Mouse (Mus musculus) kidney, postnatal 4 days (tissue): ENCODE data around the gene Zfp423.
"Not testable (repeated sequence)": the region's sequence is repeated elsewhere in the genome, so short reads cannot be mapped to it uniquely, and the experiment has no call there.

Experiments
- DNase-seq, 2 experiments: peaks; one replicate each; pipeline ENCODE4 v3.0.0; 2021; ENCODE audit warnings: mixed read lengths in 2 of 2

Gene Zfp423

DNA sequence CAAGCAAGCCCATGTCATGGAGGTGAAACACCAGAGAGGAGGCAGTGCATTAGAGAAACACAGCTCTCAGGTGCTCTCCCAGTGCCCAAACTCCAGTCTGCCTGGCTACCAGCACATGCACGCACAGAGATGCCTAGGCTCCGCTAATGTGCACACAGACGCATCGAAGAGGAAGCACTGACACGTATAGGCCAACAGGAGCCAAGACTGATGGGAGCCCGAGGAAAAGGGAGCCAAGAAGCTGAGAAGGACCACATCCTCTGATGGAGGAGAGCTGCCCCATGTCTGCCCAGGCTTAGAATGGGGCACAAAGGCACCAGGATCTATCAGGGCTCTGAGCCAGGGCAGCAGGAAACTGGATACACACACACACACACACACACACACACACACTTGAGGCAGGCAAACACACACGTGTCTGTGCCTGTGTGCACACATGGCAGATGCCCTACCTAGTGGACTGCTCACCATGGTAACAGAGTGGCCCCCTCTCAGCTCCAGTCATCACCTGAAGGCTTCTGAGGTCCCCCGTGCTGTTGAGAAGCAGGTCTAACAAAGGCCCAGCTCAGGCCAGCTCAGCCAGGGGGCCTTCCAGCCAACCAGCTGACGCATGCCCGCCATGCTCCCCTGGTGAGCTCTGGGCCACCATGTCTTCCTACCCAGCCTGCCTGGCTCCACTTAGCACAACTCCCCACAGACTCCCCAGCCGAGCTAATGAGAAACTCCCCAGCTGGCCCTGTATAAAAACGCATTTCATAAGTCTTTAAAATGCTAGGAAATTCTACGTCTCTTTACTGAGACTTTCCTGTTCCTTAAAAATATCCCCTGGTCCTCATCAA lies 64.0 kb downstream of the Zfp423 start:
- no peak for DNase-seq

DNA sequence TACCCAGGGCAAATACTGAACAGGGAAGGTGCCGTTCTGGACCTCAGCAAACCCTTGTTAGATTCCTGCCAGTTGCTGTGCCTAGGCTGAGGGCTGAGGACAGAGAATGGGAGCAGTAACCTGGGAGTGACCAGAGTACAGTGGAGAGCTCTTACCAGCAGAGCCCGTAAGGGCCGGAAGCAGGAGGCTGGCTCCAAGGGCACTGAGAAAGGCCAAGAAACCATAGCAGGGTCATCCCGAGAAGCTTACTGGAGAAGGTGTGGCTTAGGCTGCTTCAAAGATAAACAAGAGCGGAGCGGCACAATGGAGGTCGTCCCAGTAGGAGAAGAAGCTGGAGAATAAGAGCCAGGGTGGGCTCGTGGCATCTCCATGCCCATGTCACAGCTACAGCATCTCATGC lies 65.1 kb downstream of the Zfp423 start:
- DNase-seq, result no peak

DNA sequence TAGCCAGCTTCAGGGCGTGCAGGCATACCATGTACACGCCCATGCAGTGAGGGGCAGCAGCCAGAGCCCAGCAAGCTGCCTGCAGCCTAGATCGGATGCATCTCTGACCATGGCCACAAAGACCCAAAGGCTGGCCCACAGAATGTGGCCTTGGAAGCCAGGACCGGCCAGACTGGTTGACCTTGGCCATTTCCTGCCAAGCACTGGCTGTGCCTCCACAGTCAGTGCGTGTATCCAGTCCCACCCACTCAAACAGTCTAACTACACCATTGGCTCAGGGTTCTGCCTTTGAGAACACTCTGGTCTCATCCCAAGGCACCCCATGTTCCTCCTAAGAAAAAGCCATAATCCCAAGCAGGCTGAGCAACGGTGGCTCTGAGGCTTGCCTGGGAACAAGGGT lies 65.8 kb downstream of the Zfp423 start:
- DNase-seq, result peak in 1 of 2 experiments; percentile 30

DNA sequence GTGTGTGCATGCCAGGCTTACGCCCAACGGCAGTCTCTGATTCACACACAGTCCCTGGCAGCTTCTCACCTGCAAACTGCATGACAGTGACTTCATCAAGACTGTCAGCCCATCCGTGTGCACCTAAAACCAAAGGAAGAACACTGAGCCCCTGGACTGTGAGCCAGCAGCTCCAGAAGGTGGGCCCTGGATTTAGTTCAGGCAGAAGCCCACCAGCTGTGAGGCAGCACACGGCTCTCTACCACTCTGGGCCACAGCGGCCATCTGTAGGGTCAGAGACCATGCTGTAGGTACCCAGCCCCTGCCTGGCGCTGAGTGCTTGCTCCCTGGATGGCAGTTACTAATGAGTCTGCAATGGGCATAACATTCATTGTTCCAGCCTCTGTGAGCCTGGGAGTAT lies 66.5 kb downstream of the Zfp423 start:
- no peak for DNase-seq

DNA sequence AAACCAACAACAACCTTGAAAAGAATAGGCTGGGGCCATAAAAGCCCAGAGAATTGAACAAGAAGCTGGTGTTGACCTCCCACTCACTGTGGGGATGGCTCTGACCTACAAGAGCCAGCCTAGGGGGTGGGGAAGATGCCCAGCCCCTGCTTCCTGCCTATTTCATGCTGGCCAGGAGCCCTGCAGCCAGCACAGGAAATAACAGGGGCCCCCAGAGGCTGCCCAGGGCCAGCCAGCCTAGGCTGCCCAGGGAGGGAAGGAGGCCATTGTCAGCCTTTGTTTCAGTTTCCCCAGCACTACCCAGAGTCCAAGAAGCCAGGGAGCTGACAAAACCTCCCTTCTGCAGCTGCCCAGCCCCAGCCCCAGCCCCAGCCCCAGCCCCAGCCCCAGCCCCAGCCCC lies 67.5 kb downstream of the Zfp423 start:
- peak; percentile 33 to 42 for DNase-seq

DNA sequence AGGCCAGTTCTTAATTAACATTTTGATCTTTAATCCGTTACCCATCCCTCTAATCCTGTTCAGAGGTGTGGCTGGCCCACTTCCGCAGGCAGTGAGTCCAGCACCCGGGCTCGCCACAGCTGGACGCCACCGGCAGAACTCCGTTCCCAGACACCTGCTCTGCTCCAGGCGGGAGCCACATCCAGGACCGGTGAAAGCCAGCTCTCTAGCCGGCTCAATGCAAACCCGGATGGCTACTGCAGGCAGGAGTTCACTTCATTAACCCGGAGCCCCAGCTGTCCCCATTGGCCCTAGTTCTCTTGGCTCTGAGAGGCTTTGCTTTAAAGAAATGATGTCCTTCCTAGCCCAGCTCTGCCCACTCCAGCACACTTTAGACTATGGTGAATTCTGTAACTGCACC lies 71.4 kb downstream of the Zfp423 start:
- DNase-seq, result no peak

DNA sequence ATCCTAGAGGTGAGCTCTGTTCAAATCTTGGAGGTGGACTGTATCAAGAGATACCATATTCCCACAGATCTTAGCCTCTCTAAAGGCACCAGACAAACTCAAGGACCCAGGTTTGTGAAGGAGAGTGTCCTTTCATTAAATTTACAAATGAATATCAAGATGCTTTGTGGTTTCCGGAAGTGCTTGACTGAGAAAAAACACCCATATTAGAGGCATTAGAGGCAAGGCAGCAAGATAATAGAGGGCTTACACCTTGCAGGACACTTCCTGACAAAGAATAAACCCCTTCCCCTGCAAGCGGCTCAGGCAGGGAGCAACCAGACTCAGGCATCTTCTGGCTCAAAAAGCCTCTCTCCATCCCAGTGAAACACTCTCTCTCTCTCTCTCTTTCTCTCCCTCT lies 78.3 kb downstream of the Zfp423 start:
- no peak for DNase-seq

DNA sequence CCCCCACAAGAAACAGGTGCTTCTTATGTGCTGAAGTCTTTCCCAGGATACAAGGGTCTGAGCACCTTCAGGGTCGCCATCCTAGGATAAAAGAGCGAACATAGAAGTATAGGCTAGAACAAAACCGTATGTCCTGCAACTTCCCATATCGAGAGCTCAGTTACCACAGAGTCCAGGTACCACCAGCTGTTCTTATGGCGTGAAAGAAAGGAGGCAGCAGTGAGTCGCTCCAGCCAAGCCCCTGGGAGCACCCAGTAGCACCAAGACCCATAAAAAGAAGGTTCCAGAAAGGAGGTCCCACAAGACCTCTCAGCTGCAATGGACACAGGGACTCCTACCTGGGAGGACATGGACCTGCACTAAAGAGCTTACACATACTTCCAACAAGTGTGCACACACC lies 83.5 kb downstream of the Zfp423 start:
- no peak for DNase-seq

DNA sequence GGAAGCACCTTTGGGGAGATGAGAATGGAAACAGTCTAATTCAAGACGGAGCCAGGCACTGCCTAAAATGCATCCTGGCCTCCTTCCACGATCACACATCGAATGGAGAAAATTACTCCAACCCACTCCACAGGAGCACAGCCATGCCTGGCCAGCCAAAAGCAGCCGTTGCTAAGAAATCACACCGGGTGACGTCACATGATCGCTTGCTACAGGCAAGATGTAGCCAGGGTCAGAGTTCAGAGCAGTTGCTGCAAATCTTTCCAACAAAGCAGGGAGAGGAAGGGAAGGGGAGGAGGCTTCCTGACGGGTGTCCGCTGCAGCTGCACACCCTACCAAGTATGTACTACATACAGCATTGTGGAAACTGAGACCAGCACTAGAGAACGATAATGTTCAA lies 83.9 kb downstream of the Zfp423 start:
- DNase-seq, result peak; percentile 64 to 72

DNA sequence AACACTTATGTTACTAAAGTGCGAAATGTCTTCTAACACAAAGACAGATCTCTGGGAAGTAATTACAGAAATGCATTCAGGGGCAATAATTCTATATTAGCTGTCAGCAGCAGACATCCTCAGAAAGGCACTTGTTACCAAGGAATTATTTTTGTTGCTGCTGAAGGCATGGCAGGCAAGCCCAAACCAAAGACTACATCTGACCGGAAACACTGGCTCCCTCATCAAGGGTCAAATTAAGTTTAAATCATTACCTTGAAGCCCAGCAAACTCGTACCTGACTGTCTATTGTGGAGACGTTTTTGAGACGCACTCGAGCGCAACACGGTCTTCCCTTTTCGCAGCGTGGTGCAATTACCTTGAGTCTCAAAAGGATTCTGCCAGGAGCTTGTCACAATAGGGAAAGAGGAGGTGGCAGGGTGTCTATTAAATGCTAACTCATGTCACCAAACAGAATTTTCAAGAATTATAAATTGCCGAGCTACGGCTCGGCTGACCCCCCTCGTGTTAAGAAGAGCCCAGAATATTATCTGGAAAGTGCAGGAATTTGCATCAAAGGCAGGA lies 86.3 kb downstream of the Zfp423 start:
- DNase-seq, result no peak

DNA sequence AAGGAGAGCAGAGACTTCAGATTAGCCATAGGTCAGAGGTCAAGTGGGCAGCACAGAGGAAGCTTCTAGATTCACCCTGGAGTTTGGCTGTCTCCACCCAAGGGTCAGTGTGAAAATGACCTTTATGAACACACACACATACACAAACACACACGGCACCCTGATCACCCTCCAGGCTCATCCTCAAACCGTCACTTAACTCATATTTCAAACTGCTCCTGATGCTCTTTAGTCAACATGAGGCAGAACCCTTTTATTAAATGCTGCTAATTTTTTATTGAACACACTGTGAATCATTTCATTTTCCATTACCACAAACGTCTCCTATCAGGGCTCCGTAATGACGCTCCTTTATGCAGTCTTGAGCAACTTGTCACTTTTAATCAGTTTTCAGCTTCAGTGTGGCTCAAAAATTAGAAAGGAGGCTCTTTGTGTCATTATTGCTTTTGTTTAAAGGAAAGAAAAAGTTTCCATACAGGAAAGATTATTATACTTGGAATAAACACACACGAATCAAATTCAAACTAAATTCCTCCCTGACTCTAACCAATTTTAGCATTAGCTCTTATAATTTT lies 87.0 kb downstream of the Zfp423 start:
- DNase-seq, result no peak

DNA sequence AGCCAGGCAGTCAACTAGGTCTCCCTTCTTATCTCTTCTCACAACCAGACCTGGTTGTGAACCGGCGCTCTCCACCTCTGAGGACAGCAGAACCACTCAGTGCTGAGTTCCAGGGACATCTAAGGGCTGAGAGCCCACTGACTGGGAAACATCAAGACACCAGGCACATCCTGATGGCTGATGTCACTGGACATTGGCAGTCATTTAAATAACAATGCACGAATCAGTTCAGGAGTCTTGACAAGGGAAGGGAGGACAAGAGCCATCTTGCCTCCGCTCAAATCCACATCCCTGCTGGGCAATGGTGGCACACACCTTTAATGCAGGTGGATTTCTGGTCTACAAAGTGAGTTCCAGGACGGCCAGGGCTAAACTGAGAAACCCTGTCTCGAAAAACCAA lies 92.8 kb downstream of the Zfp423 start:
- DNase-seq, result no peak

DNA sequence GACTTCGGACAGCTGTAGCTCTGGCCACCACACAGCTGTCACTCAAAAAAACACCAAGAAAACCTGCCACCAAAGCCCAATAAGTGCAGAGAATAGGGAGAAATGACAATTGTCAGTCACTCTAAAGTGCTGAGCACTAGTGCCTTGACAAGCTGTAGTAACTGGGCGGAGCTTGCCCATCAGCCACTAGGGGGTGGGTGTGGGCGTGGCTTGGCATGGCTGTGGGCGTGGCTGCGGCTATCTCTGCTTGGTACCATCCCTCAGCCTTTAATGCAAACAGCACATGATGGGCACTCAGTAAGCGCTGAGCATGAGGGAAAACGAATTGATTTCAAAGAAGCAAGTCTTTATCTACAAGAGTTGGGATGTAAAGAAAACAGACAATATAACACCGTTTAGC lies 95.2 kb downstream of the Zfp423 start:
- peak; percentile 32 to 34 for DNase-seq

DNA sequence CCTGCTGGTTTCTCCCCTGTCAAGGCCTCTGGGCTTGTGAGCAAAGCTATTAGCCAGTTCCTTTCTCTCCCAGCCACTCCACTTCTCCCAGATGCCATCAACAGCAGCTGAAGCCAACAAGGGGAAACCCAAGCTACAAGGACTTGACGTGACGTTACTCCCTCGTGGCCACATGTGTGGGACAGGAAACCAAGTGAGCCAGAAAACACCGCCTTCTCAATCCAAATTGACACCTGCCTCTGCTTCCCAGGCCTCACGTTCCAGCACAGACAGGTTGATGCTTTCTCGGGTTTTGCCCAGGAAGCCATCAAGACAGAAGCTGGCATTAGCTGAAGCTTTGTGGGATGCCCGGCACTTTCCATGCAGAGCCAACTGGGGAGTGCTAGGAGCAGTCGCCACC lies 96.3 kb downstream of the Zfp423 start:
- DNase-seq, result no peak

DNA sequence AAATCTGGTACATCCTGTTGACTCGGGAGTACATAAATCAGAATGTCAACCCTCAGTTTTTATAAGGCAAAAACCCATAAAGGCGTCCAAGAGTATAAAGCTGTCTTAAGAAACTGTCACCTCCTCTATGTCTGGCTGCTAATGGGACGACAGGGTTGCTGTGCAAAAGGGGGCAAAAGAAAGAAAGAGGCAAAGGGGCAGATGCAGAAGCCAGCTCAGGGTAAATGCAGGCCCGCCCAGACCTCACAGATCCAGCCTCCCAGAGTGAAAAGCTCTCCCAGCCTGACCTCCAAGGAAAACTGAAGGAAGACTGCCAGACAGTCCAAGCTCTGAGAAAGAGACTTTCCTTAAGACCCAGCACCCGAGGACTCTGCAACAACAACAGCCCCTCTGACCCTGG lies 97.7 kb downstream of the Zfp423 start:
- DNase-seq, result peak; percentile 25 to 44

DNA sequence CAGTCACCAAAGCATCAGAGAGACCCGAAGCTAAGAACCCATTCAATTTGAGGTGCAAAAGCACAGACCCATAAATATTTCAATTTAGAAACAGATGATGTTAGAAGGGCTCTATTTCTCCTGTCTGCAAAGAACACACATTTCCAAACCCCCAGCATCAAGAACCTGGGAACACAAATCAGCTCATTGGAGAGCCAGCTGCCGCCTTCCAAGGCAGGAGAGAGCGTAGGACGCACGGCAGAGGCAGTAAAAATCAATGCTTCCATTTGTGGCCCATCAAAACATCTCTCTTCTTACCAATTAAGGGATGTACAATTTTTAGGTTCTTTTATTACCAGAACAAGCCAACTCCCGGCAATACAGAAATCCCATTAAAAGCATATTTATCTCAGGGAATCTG lies 98.5 kb downstream of the Zfp423 start:
- no peak for DNase-seq

DNA sequence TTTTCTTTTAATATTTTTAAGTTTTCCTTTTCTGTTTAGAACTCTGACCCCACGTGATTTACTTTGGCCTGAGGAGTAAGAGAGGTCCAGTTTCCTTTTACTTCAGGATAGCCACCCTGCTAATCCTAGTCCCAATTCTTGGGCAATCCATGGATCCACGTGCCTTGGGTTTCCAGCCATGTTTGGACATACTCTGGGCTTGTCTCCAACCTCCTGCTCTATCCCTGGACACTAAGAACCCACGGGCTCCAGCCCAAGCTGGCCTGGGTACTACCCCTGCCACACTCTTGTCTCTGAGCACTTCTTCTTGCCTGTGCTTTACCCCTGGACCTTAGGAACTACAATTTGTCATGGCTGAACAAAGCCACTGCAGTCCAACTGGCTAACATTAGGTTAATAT lies 107.5 kb downstream of the Zfp423 start:
- no peak for DNase-seq

DNA sequence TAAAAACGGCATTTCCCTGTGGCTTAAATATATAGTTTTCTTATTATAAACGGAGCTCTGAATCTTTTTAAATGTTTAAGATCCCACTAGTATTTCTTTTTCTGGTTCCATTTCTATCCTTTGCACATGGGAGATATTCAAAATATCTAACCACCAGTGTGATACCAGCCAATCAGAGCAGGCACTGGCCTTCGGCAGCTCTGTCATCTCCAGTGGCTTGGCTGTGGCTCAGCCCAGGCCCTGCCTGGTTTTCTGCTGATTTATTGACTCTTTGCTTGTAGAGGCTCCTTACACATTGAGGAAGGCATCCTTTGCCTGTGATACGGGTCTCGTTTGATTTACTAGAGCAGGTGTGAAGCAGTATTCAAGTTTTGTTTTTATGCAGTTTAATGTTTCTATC lies 108.0 kb downstream of the Zfp423 start:
- no peak for DNase-seq

DNA sequence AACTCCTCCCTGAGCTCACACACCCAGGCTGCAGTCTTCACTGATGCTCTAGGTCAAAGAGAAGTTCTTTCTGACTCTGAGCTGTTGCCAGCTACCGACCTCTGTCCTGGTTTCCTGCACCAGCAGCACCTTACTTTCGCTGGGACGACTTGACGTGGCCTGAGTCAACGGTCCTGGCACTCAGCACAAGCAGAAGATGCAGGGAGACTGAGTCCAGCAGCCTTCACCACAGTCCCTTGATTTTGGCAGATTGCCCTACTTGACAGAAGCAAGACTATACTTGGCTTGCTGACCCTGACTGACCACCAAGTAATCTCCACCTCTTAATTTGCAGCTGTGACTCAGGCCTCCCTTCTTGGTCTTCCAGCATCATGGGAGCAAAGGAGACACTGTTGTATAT lies 110.6 kb downstream of the Zfp423 start:
- DNase-seq, result no peak

DNA sequence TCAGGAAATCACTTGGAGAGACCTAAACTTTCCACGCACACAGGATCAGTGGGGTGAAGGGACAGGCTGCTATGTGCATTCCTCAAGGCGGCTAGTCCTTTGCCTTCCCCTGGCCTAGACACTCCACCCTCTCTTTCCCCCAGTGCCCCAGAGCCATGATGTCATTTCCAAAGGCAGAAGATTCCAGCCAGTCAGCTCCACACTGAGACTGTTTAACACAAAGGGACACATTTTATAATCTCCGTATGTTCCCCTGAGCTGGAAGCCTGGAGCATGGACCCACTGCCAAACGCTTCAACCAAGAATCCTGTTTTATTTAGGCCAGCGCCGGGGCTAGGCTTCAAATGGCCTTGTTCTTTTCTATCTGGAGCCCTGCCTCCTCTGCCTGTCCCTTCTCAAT lies 111.6 kb downstream of the Zfp423 start:
- no peak for DNase-seq

DNA sequence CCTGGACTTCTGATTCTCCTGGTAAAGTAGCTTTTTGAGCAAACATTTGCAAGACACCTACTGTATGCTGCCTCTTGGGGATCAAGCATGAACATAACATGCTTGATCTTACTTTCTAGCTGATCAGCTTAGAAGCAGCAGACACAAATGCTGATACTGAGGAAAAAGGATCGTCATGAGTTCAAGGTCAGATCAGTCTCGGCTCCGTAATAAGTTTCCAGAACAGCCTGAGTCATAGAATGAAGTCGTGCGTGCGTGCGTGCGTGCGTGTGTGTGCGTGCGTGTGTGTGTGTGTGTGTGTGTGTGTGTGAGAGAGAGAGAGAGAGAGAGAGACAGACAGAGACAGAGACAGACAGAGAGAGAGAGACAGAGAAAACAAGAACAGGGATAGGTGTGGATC lies 117.3 kb downstream of the Zfp423 start:
- not testable (repeated sequence) for DNase-seq

DNA sequence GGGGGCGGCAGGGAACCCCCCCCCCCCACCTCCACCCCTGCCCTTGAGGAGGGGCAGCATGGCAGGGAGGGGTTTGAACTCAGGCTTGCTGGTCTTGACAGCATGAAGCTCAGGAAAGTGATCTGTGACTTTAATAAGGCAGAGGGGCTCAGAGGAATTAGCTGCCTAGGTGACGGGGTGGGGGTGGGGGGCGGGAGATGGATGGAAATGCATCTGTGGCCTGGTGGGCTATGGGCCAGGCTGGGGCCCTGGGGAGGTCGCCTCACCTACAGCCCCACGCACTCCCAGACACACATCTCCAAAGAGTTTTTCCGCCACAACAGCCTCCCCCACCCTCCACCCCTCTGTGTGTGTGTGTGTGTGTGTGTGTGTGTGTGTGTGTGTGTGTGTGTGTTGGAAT lies 122.1 kb downstream of the Zfp423 start:
- DNase-seq, result no peak

DNA sequence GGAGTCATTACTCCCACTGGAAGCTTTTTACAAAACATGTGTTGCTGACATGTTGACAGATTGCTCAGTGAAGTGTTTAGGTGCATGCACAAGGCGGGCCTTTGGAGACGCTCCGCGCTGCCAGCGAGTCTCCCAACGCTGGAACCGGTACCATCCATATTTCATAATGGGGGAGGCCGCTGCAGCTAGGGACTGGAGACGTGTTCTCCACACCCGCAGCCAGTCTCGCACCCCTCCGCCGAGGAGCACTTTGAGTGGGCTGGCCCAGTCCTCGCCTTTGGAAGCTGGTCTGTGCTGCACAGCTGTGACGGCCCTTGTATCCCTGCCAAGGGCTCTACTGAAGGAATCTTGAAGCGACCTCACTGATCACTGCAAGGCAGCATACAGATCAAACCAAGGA lies 122.5 kb downstream of the Zfp423 start:
- peak; percentile 82 to 89 for DNase-seq

DNA sequence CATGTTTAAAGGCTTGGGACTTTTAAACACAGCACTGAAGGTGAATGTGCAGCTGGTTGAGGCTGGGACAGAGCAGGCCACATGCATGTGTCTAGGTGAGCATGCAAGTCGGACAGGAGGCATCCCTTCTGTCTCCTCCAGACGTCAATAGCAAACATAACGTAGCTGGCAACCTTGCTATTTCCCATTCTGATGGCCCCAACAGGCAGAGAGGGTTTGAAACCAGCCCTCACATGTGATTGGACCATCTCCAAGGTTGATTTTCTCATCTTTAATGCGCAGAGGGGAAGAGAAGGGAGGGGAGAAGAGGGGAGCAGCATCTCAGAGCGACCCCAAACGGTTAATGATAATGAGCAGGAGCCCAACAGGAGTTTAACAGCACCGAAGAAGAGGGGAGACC lies 123.5 kb downstream of the Zfp423 start:
- DNase-seq, result no peak

DNA sequence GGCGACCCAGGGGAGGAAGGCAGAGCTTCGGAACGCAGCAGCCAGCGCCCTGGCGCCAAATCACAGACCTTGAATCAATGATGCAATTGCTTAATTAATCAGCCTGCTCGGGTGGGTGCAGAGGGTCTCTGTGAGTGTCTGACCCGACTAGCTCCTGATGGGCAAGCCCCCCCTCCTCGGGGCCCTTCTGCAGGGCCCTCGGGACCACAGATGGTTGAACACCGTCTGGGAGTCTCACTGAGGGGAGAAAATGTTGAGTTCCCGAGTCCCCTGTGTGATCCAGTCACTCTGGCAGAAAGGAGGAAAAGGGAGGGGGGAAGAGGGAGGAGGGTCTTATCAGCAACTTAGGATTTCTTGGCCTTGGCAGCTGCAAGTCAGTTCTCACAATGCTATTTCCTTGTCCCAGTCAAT lies 124.0 kb downstream of the Zfp423 start:
- DNase-seq, result peak; percentile 32 to 44
